Mouse (Mus musculus): ENCODE measurements at regions not wholly inside any gene's neighbourhood (a gene's known extent, or its start where the extent isn't known, plus 50 kb on each side); places are given as distances from the start of the nearest gene placed in this dataset.

- in situ Hi-C loops (cut with MboI; ENCODE audit: low pct_ligation_motif_present, low pct_unique_long_range_greater_than_20kb, low sequenced_read_pairs) = no loop called here
- DNase-seq (ENCODE audit: extremely low read depth) = no peak
- H3K27ac ChIP-seq (ENCODE audit: insufficient read depth, low read depth) = no peak overlapping the region
These were observed 369.1 kb upstream of the Zfp703 start for GRCm38 (mm10) chr8:26608001-26608400.

GRCm38 (mm10) chr8:26608588-26608987 lies 368.5 kb upstream of the Zfp703 start:
- H3K27ac ChIP-seq (ENCODE audit: insufficient read depth, low read depth) = no peak overlapping the region
- H3K9me3 ChIP-seq (replicated peaks; ENCODE audit: low read length) = peaks cover 3% of the 10 kb centered on the region
- no peak overlapping the region for H3K4me3 ChIP-seq (replicated peaks in 1 of 3; ENCODE audit: low read depth in 2 of 3, low read length in 2 of 3, poor library complexity in 1 of 3)
- no peaks in the 10 kb centered on the region for H3K27me3 ChIP-seq (replicated peaks)
- no peak overlapping the region for H3K9ac ChIP-seq (ENCODE audit: insufficient read depth, low read depth)
- TF ChIP-seq NELFE (IDR thresholded peaks at IDR 0.05; ENCODE audit: low read depth, low read length) (no peak), HCFC1 (IDR thresholded peaks at IDR 0.05; ENCODE audit: low read depth, low read length) (no peak), BHLHE40 (IDR thresholded peaks at IDR 0.05; ENCODE audit: low read depth, low read length) (no peak), TCF12 (IDR thresholded peaks at IDR 0.05; ENCODE audit: low read depth, low read length) (no peak), SMC3 (IDR thresholded peaks at IDR 0.05; ENCODE audit: low read depth, low read length) (no peak), KAT2A (IDR thresholded peaks at IDR 0.05; ENCODE audit: insufficient replicate concordance, low read length) (no peak), MAZ (IDR thresholded peaks at IDR 0.05; ENCODE audit: low read depth, low read length) (no peak), ETS1 (conservative IDR thresholded peaks at IDR 0.05; ENCODE audit: low read depth, low read length) (no peak), PAX5 (IDR thresholded peaks at IDR 0.05; ENCODE audit: low read length) (no peak), ZC3H11A (IDR thresholded peaks at IDR 0.05; ENCODE audit: low read depth, low read length) (no peak)
- dilution Hi-C loops (cut with MboI; ENCODE audit: extremely low pct_ligation_motif_present, extremely low pct_unique_long_range_greater_than_20kb, low sequenced_read_pairs) = no loop called here
- H3K79me2 ChIP-seq (replicated peaks; ENCODE audit: control insufficient read depth, extremely low read depth, insufficient read depth, poor library complexity, severe bottlenecking) = no peaks in the 10 kb centered on the region
- no peak for DNase-seq (ENCODE audit: extremely low read depth)
- no peak overlapping the region for H3K4me2 ChIP-seq (ENCODE audit: insufficient read depth, low read depth, poor library complexity, severe bottlenecking)
- no peaks in the 10 kb centered on the region for H3K36me3 ChIP-seq (replicated peaks in 1 of 2; ENCODE audit: control insufficient read depth in 1 of 2, insufficient read depth in 1 of 2, low read length in 1 of 2)
- H3K4me1 ChIP-seq (ENCODE audit: control insufficient read depth in 1 of 2, insufficient read depth in 2 of 2) = peaks cover 0 to 16% of the 10 kb centered on the region in 2 experiments; a peak in 2 of 4 replicates
- in situ Hi-C loops (cut with MboI; ENCODE audit: low pct_ligation_motif_present, low pct_unique_long_range_greater_than_20kb, low sequenced_read_pairs) = no loop called here

More at GRCm38 (mm10) chr8:26608001-26608400, 369.1 kb upstream of the Zfp703 start:
- no peak overlapping the region for H3K9ac ChIP-seq (ENCODE audit: insufficient read depth, low read depth)
- dilution Hi-C loops (cut with MboI; ENCODE audit: extremely low pct_ligation_motif_present, extremely low pct_unique_long_range_greater_than_20kb, low sequenced_read_pairs) = no loop called here
- no peaks in the 10 kb centered on the region for H3K27me3 ChIP-seq (replicated peaks)
- H3K4me2 ChIP-seq (ENCODE audit: insufficient read depth, low read depth, poor library complexity, severe bottlenecking) = no peak overlapping the region
- TF ChIP-seq UBTF (IDR thresholded peaks at IDR 0.05; ENCODE audit: low read depth, low read length) (no peak), ZC3H11A (IDR thresholded peaks at IDR 0.05; ENCODE audit: low read depth, low read length) (no peak), NRF1 (IDR thresholded peaks at IDR 0.05; ENCODE audit: low read depth, low read length) (no peak), ZNF384 (IDR thresholded peaks at IDR 0.05; ENCODE audit: low read depth, low read length) (no peak), ETS1 (conservative IDR thresholded peaks at IDR 0.05; ENCODE audit: low read depth, low read length) (no peak), ZKSCAN1 (IDR thresholded peaks at IDR 0.05; ENCODE audit: borderline replicate concordance, low read depth, low read length) (no peak), ELF1 (IDR thresholded peaks at IDR 0.05; ENCODE audit: low read depth, low read length) (no peak), HCFC1 (IDR thresholded peaks at IDR 0.05; ENCODE audit: low read depth, low read length) (no peak), MAZ (IDR thresholded peaks at IDR 0.05; ENCODE audit: low read depth, low read length) (no peak), MXI1 (IDR thresholded peaks at IDR 0.05; ENCODE audit: low read depth, low read length) (no peak), GABPA (IDR thresholded peaks at IDR 0.05; ENCODE audit: insufficient replicate concordance, low read depth, low read length) (no peak), E2F4 (IDR thresholded peaks at IDR 0.05; ENCODE audit: insufficient replicate concordance, low read depth, low read length) (no peak), USF1 (IDR thresholded peaks at IDR 0.05; ENCODE audit: low read depth, low read length) (no peak), TCF12 (IDR thresholded peaks at IDR 0.05; ENCODE audit: low read depth, low read length) (no peak), POLR2AphosphoS2 (IDR thresholded peaks at IDR 0.05; ENCODE audit: low read depth, low read length) (no peak), PAX5 (IDR thresholded peaks at IDR 0.05; ENCODE audit: low read length) (no peak), TBP (conservative IDR thresholded peaks at IDR 0.05; ENCODE audit: low read depth, low read length) (no peak)
- H3K4me1 ChIP-seq (ENCODE audit: control insufficient read depth in 1 of 2, insufficient read depth in 2 of 2) = peaks cover 0 to 13% of the 10 kb centered on the region in 2 experiments; a peak in 2 of 4 replicates
- peaks cover 3% of the 10 kb centered on the region for H3K9me3 ChIP-seq (replicated peaks; ENCODE audit: low read length)
- no peak overlapping the region for H3K4me3 ChIP-seq (replicated peaks in 1 of 3; ENCODE audit: low read depth in 2 of 3, low read length in 2 of 3, poor library complexity in 1 of 3)
- no peaks in the 10 kb centered on the region for H3K79me2 ChIP-seq (replicated peaks; ENCODE audit: control insufficient read depth, extremely low read depth, insufficient read depth, poor library complexity, severe bottlenecking)
- H3K36me3 ChIP-seq (replicated peaks in 1 of 2; ENCODE audit: control insufficient read depth in 1 of 2, insufficient read depth in 1 of 2, low read length in 1 of 2) = no peaks in the 10 kb centered on the region
